15 mouse cellular contexts compared by ENCODE assay signal in genomic region chr2:4433119-4433518, GRCm38 (mm10).
A peak's percentile ranks its signal among the peaks of the same experiment; 100 is the strongest.
DNase-seq lines count a peak whose midpoint lies in the region; ATAC-seq and TF ChIP-seq lines count a peak whose summit lies in the region.
"Had no signal": no experiment of that assay in that cellular context is flagged by ENCODE, and none has a peak within 500 bp of the region (broad histone marks: within the 10 kb centered on the region; RNA-seq: fewer than 3 reads in every experiment).

No protein-coding gene starts in this region.

- no peak overlapping the region for H3K4me3 ChIP-seq in heart, embryonic 13.5 days
- no peak overlapping the region for H3K4me3 ChIP-seq in liver, postnatal 0 days (ENCODE audit: low read depth, low read length)
- no peak overlapping the region for H3K4me3 ChIP-seq in limb, embryonic 13.5 days
- H3K4me3 ChIP-seq: liver, embryonic 13.5 days had no signal

- no peak for ATAC-seq in heart, embryonic 13.5 days (ENCODE audit: extremely low read depth, insufficient number of reproducible peaks, low FRiP score, low TSS enrichment)
- ATAC-seq in liver, postnatal 0 days = no peak
- peak; percentile 94 for ATAC-seq in common myeloid progenitor, adult 5-6 weeks (replicated peaks; ENCODE audit: low read depth, poor library complexity, severe bottlenecking)
- no peak for ATAC-seq in limb, embryonic 13.5 days (ENCODE audit: low FRiP score, low read depth)
- ATAC-seq: hindbrain, embryonic 16.5 days had no signal

- peak overlapping the region; percentile 72 for H3K27ac ChIP-seq in heart, embryonic 13.5 days (replicated peaks)
- H3K27ac ChIP-seq in liver, postnatal 0 days (ENCODE audit: low read depth) = no peak overlapping the region
- no peak overlapping the region; the same call in 1 of the 2 replicates for H3K27ac ChIP-seq in limb, embryonic 13.5 days
- H3K27ac ChIP-seq: liver, embryonic 13.5 days had no signal

- H3K9ac ChIP-seq in heart, embryonic 13.5 days = peak overlapping the region; percentile 30
- H3K9ac ChIP-seq in liver, postnatal 0 days (replicated peaks) = no peak overlapping the region
- no peak overlapping the region for H3K9ac ChIP-seq in limb, embryonic 13.5 days
- H3K9ac ChIP-seq: liver, embryonic 13.5 days had no signal

- no peak for DNase-seq in heart, postnatal 10 days
- no peak for DNase-seq in liver, postnatal 0 days
- no peak for DNase-seq in liver
- DNase-seq in layer of hippocampus, adult 9-11 months = no peak
- DNase-seq in embryo, embryonic 11 days = no peak
- DNase-seq: adrenal gland, postnatal 36 days; cerebellum, postnatal 36 days; kidney, postnatal 36 days; layer of hippocampus, postnatal 36 days; liver, embryonic 13.5 days; thymus, adult 2 months had no signal

- WGBS in heart, embryonic 13.5 days = 32% methylated on average over 4 of the region's 4 CpGs
- WGBS in liver, postnatal 0 days (ENCODE audit: insufficient replicate concordance) = 28% methylated on average over 4 of the region's 4 CpGs
- 21% methylated on average over 4 of the region's 4 CpGs for WGBS in limb, embryonic 13.5 days

- H3K9me3 ChIP-seq in heart, embryonic 13.5 days = no peaks in the 10 kb centered on the region
- H3K9me3 ChIP-seq in liver, postnatal 0 days (ENCODE audit: low read length) = no peaks in the 10 kb centered on the region
- H3K9me3 ChIP-seq in limb, embryonic 13.5 days = no peaks in the 10 kb centered on the region
- H3K9me3 ChIP-seq: liver, embryonic 13.5 days had no signal

- intact Hi-C loops in heart, postnatal 10 days (cut with DNase I) = no loop called here

- no peak for TF ChIP-seq CTCF in liver, postnatal 0 days (IDR thresholded peaks at IDR 0.05; ENCODE audit: low read depth)

- H3K4me2 ChIP-seq in heart, embryonic 13.5 days = no peak overlapping the region; the same call in 1 of the 2 replicates
- no peak overlapping the region for H3K4me2 ChIP-seq in liver, postnatal 0 days (ENCODE audit: low read depth, low read length)
- H3K4me2 ChIP-seq in limb, embryonic 13.5 days (replicated peaks) = 0 out of 2 replicates have a peak overlapping the region, but pooled peaks have one; percentile 14
- H3K4me2 ChIP-seq: liver, embryonic 13.5 days had no signal

- peaks cover 56% of the 10 kb centered on the region for H3K4me1 ChIP-seq in heart, embryonic 13.5 days
- no peaks in the 10 kb centered on the region for H3K4me1 ChIP-seq in liver, postnatal 0 days (ENCODE audit: insufficient read depth)
- peaks cover 69% of the 10 kb centered on the region for H3K4me1 ChIP-seq in limb, embryonic 13.5 days

- no peaks in the 10 kb centered on the region for H3K27me3 ChIP-seq in heart, embryonic 13.5 days (replicated peaks)
- H3K27me3 ChIP-seq in liver, postnatal 0 days (ENCODE audit: insufficient read depth, low read length) = no peaks in the 10 kb centered on the region
- H3K27me3 ChIP-seq in limb, embryonic 13.5 days = no peaks in the 10 kb centered on the region

- H3K36me3 ChIP-seq in heart, embryonic 13.5 days = peaks cover 4% of the 10 kb centered on the region; the same call in 1 of the 2 replicates
- H3K36me3 ChIP-seq in liver, postnatal 0 days (replicated peaks; ENCODE audit: insufficient read depth, low read length) = no peaks in the 10 kb centered on the region
- peaks cover 46% of the 10 kb centered on the region for H3K36me3 ChIP-seq in limb, embryonic 13.5 days
- H3K36me3 ChIP-seq: liver, embryonic 13.5 days had no signal

- TF ChIP-seq EP300 in liver, postnatal 0 days (IDR thresholded peaks at IDR 0.05; ENCODE audit: low read depth) = 0 out of 2 replicates have a peak, but pooled peaks have one; percentile 17
